Mouse (Mus musculus) monocyte, adult 5-6 weeks (primary cell): ENCODE data around the gene Mroh8. TPM values are rescaled to one million over a fixed set of nuclear protein-coding genes. Genes with fewer than 3 reads are reported as not detected.
"Not testable (repeated sequence)": the region's sequence is repeated elsewhere in the genome, so short reads cannot be mapped to it uniquely, and the experiment has no call there.

Source experiments
- ATAC-seq: fragments of 153-309, 156-312 bp; replicated peaks from 2 replicates; pipeline ENCODE4 v1.8.0; 2017; ENCODE audit warnings: mild to moderate bottlenecking; ENCODE audit not compliant: low TSS enrichment, insufficient number of reproducible peaks, severe bottlenecking, poor library complexity, low FRiP score
- total RNA-seq: library from RNA; stranded (forward); fragments of 200-1000, 200-491, 200-594 nt; gene quantifications from 3 replicates; pipeline ENCODE4 v1.2.3, GENCODE M21; 2017

The Mroh8 gene
- total RNA-seq, 1 experiment from 2014 or later, result not detected

DNA sequence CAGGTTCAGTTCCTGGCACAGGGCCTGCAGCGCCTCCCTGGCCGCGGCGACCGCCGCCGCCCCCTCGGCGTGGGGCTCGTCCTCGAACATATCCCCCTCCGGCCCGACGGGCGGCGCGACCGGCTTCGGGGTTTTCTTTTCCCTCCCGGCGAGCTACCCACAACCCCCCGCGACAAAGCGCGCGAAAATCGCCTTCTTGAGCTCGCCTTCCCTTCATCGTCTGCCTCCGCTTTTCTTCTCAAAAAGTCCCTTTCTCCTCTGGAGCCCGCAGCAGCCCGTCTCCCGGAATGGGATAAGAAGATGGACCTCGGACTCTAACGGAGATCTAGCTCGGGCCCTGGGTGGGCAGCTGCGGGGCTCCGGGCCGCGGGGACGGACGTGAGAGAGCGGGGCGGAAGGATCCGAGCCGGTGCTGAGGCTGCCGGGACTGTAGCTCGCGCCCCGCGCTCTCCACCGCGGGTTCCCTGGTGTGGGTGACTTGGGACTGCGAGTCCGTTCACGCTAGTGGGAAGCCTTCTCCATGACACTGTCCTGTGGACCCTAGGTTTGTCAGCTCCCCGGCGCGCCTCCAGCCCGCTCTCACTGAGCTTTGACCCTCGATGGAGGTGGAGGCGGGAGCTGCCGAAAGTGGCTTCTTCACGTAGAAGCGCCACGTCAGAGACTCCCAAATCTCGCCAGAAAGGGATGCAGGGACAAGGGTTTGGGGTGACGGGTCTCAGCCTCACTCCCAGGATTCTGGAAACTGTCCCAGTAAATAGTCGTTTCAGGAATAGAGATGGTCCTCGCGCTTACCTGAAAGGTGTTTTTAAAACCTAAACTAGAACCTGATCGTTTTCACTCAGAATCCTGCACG, 74.8 kb downstream of the Mroh8 start, which contains the start of gene Rbl1:
Gene Rbl1 (minus strand): TSS at position 169 of the 853 bp plus-strand sequence.
- ATAC-seq, result peak; percentile 70

- no peak for ATAC-seq
These were observed 75.6 kb downstream of the Mroh8 start for GRCm38 (mm10) chr2:157203459-157204365.

DNA sequence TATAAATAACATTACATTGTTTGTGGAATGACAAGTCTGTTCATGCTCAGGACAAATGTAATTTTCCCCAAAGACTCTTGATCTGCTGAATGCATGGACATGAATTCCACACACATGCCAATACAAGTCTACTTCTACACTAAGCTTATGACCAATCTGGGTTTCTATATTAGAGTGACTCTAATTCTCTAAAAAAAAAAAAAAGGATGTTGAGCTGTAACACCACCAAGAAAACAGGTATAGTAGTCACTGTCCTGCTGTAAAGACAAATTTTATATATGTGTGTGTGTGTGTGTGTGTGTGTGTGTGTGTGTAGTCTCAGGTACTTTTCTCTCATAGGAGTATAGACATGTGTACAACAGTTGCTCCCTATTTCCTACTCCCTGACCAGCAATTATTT, 76.3 kb downstream of the Mroh8 start:
- ATAC-seq, result no peak

DNA sequence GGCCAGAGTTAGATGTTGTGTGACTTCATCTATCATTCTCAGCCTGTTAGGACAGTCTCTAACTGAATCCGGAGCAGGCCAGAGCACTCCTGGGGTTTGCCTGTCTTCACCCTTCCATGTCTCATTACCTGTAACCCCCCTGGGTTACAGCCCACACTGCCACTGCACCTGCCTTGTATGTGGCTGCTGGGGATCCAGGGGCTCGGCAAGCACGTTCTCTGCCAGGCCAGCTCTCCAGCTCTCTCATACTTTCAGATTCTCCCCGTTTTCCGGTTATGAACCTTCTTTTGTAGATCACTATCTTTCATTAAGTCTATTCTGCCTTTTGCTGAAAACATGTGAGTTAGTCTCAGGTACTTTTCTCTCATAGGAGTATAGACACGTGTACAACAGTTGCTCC, 77.0 kb downstream of the Mroh8 start:
- no peak for ATAC-seq

- peak; percentile 41; the same call in 1 of the 2 replicates for ATAC-seq
These were observed 78.1 kb downstream of the Mroh8 start for GRCm38 (mm10) chr2:157201081-157201830.

DNA sequence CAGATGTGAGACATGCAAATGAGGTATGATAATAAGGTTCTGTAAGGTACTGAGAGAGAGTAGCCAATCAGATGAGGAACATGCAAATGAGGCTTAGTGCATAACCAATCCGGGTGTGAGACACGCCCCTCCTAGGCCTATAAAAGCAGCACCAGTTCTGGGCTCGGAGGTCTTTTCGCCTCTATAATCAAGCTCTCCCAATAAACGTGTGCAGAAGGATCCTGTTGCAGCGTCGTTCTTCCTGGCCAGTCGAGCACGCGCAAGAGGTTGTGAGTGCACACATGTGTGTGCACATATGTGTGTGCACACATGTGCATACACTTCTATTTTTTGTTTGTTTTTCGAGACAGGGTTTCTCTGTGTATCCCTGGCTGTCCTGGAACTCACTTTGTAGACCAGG, 80.9 kb downstream of the Mroh8 start:
- ATAC-seq, result not testable (repeated sequence)

DNA sequence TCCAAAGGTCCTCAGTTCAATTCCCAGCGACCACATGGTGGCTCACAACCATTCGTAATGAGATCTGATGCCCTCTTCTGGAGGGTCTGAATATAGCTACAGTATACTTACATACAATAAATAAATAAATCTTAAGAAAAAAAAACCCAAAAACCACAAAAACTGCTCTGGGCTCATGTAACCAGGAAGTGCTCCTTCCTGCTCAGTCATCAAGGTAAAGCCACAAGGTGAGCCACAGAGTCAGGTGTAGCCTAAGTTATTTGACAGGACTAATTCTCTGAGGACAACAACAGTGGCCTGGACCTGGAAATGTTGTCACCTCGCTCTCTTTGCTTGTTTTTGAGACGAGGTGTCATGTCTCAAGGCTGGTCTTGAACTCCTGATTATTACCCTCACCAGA, 88.7 kb downstream of the Mroh8 start:
- no peak for ATAC-seq

DNA sequence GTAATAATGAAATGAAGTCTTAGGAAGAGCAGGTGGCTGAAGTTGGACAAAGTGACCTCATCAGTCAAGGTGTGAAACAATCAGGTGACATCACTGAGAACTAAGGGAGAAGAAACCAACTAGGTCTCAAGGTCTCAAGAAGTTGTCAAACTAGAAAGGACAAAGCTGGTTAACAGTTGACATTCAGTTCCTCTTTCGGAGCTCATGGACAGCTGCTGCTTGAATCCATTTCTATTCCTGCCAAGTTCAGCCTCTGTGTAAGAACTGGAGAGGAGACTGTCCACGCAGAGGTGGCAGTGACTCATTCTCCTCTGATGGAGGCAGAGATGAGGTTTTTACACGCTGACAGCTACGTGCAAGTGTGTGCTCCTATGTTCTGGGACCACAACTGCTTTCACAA, 92.1 kb downstream of the Mroh8 start:
- ATAC-seq, result 0 out of 2 replicates have a peak, but pooled peaks have one; percentile 9

DNA sequence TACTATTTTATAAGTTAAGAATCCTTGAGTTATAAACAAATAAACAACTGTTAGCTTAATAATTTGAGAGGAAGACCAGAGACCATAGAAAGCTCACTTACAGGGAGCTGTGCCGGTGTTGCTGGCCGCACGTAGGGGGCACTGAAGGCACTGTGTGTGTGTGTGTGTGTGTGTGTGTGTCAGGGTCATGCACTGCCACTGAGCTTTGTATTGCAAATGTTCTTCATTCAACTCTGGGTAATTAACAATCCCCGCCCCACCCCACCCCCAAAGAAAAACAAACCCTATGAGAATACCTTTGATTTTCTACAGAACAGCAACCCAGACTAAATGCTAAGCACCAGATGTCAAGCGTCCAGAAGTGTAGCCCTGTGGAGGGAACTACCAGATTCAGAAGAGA, 92.8 kb downstream of the Mroh8 start:
- no peak for ATAC-seq

GRCm38 (mm10) chr2:157185022-157185660, 94.2 kb downstream of the Mroh8 start:
- no peak for ATAC-seq

GRCm38 (mm10) chr2:157178167-157178566, 101.2 kb downstream of the Mroh8 start:
- no peak for ATAC-seq

DNA sequence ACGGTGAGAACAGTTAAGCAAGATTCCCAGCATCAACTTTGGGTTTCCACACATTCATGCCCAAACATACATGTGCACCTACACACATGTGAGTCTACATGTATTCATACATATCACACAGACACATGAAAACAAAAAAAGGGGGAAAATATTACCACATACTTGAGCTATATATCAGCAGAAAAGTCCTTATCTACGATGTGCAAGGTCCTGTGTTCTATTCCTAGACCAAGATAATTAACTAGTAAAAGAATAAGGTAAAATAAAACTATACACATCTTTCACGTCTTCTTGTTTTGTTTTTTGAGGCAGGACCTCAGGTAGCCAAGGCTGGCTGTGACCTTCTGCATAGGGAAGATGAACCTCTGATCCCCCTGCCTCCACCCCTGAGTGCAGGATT, 103.1 kb downstream of the Mroh8 start:
- no peak for ATAC-seq

GRCm38 (mm10) chr2:157174416-157174815, 104.9 kb downstream of the Mroh8 start:
- ATAC-seq, result no peak

DNA sequence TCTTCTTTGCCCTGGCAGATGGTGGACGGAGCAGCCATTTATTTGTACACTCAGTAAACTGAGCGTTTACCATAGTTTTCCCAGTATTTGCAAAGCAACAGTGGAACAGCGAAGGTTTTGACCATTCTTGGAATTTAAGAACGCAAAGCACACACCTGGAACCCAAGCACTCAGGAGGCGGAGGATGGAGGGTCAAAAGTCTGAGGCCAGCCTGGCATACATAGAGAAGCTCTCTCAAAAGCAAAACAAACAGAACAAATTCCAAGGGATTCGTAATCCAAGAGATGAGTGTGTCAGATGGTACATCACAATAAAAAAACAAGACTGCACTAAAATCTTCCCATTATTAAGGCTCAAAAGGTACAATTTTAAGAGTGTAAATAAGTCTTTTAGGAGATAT, 105.8 kb downstream of the Mroh8 start:
- no peak for ATAC-seq

DNA sequence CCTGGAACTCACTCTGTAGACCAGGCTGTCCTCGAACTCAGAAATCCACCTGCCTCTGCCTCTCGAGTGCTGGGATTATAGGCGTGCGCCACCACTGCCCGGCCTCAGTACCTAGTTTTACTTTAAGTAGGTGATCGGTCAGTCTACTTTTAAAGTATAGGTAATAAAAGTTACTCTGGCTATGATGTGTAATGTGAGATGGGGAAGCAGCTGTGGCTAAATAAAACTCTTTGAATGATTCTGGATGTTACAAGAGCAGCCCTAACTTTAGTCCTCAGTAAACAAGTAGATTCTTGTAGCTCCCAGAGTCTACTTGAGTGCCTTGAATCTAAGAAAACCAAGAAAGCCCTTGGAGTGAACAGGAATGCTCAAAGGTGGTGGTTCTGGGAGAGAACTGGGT, 106.4 kb downstream of the Mroh8 start:
- no peak for ATAC-seq

GRCm38 (mm10) chr2:157170626-157171025, 108.7 kb downstream of the Mroh8 start:
- ATAC-seq, result no peak

- ATAC-seq, result no peak
These were observed 109.2 kb downstream of the Mroh8 start for GRCm38 (mm10) chr2:157170166-157170565.

- ATAC-seq, result no peak
These were observed 112.8 kb downstream of the Mroh8 start for GRCm38 (mm10) chr2:157166371-157167080.
